Mouse (Mus musculus): Measurements from ENCODE around the gene Rsc1a1. TPM values are rescaled to one million over a fixed set of nuclear protein-coding genes. Genes with fewer than 3 reads are reported as not detected.

Rsc1a1 gene
- polyA plus RNA-seq, 1 experiment from 2014 or later = 1.4 TPM

DNA sequence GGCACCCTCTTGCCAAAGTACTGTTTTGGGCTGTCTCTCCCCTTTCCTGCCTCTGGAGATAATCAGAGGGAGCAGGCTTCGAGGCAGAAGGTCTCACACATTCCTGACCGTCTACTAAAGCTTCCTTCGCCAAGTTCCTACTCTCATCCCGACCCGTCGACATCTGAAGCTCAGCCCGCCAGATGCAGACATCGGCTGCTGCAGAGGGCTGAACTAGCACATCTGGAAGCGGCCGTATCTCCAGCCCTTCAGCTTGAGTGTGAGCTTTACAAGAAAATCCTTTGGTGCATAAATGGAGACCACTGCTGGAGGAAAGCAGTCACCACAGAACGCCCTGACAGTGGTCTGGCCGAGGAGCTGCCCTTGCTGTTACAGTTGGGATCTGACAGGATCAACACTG, 4.5 kb downstream of the Rsc1a1 start:
- Histone ChIP-seq H3K36me3 (ENCODE audit: control insufficient read depth, insufficient read depth) (peaks cover 18% of the 10 kb centered on the region), H3K9me3 (ENCODE audit: control insufficient read depth, low read length) (no peaks in the 10 kb centered on the region), H3K4me3 (replicated peaks; ENCODE audit: low read length) (no peak overlapping the region), H3K27ac (ENCODE audit: low read length) (no peak overlapping the region), H3K9ac (replicated peaks; ENCODE audit: low read depth, low read length) (no peak overlapping the region), H3K4me2 (ENCODE audit: low read length) (no peak overlapping the region), H3K27me3 (replicated peaks; ENCODE audit: control insufficient read depth, insufficient read depth, low read length) (no peaks in the 10 kb centered on the region), H3K4me1 (replicated peaks; ENCODE audit: control insufficient read depth, insufficient read depth, low read length) (no peaks in the 10 kb centered on the region)
- WGBS = 82% methylated on average over 12 of the region's 12 CpGs
- ATAC-seq = no peak

GRCm38 (mm10) chr4:141679016-141679415, 6.4 kb downstream of the Rsc1a1 start:
- no peaks in the 10 kb centered on the region for H3K9me3 ChIP-seq (ENCODE audit: control insufficient read depth, low read length)
- 0 out of 2 replicates have a peak, but pooled peaks cover 4% of the 10 kb centered on the region for H3K36me3 ChIP-seq (ENCODE audit: control insufficient read depth, insufficient read depth)
- H3K4me2 ChIP-seq (ENCODE audit: low read length) = no peak overlapping the region
- ATAC-seq = no peak
- no peaks in the 10 kb centered on the region for H3K4me1 ChIP-seq (replicated peaks; ENCODE audit: control insufficient read depth, insufficient read depth, low read length)
- 93% methylated on average over 2 of the region's 2 CpGs for WGBS
- no peak overlapping the region for H3K9ac ChIP-seq (replicated peaks; ENCODE audit: low read depth, low read length)
- no peak overlapping the region for H3K27ac ChIP-seq (ENCODE audit: low read length)
- H3K27me3 ChIP-seq (replicated peaks; ENCODE audit: control insufficient read depth, insufficient read depth, low read length) = no peaks in the 10 kb centered on the region
- H3K4me3 ChIP-seq (replicated peaks; ENCODE audit: low read length) = no peak overlapping the region

DNA sequence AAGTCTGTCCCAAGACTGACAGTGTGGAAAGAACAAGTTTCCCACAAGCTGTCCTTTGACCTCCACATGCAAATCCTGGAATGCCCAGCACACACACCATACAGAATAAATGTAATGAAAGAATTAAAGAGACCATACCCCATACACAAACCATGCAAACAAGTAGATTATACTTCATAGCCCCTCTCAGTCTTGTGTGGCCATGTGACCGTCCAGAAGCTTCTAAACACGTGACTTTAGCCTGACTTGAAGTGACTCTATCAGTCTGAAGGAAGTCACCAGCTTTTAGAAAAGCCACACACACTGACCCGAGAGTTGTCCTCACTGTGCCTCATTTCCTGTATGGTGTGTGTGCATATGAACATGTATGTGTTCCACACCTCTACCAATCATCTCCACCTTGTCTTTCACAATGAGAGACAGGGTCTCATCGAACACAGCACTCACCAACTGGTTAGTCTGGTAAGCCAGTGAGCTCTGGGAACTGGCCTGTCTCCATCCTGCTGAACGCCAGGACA, 8.9 kb downstream of the Rsc1a1 start:
- Histone ChIP-seq H3K9ac (replicated peaks; ENCODE audit: low read depth, low read length) (no peak overlapping the region), H3K9me3 (ENCODE audit: control insufficient read depth, low read length) (no peaks in the 10 kb centered on the region), H3K4me3 (replicated peaks; ENCODE audit: low read length) (no peak overlapping the region), H3K27ac (ENCODE audit: low read length) (no peak overlapping the region), H3K36me3 (ENCODE audit: control insufficient read depth, insufficient read depth) (no peaks in the 10 kb centered on the region), H3K4me1 (replicated peaks; ENCODE audit: control insufficient read depth, insufficient read depth, low read length) (no peaks in the 10 kb centered on the region), H3K4me2 (ENCODE audit: low read length) (no peak overlapping the region), H3K27me3 (replicated peaks; ENCODE audit: control insufficient read depth, insufficient read depth, low read length) (no peaks in the 10 kb centered on the region)
- 84% methylated on average over 5 of the region's 5 CpGs for WGBS
- ATAC-seq = no peak

- Histone ChIP-seq H3K36me3 (ENCODE audit: control insufficient read depth, insufficient read depth) (no peaks in the 10 kb centered on the region), H3K4me3 (replicated peaks; ENCODE audit: low read length) (no peak overlapping the region), H3K27me3 (replicated peaks; ENCODE audit: control insufficient read depth, insufficient read depth, low read length) (no peaks in the 10 kb centered on the region), H3K9ac (replicated peaks; ENCODE audit: low read depth, low read length) (no peak overlapping the region), H3K9me3 (ENCODE audit: control insufficient read depth, low read length) (no peaks in the 10 kb centered on the region), H3K4me1 (replicated peaks; ENCODE audit: control insufficient read depth, insufficient read depth, low read length) (no peaks in the 10 kb centered on the region; the same call in 1 of the 2 replicates), H3K4me2 (ENCODE audit: low read length) (no peak overlapping the region), H3K27ac (ENCODE audit: low read length) (no peak overlapping the region)
- WGBS = 84% methylated on average over 13 of the region's 13 CpGs
- ATAC-seq = no peak
These were observed 13.1 kb downstream of the Rsc1a1 start for GRCm38 (mm10) chr4:141672325-141672724.

GRCm38 (mm10) chr4:141671389-141671788, 14.0 kb downstream of the Rsc1a1 start:
- WGBS = 74% methylated on average over 4 of the region's 4 CpGs
- no peaks in the 10 kb centered on the region for H3K27me3 ChIP-seq (replicated peaks; ENCODE audit: control insufficient read depth, insufficient read depth, low read length)
- no peak overlapping the region for H3K9ac ChIP-seq (replicated peaks; ENCODE audit: low read depth, low read length)
- H3K4me1 ChIP-seq (replicated peaks; ENCODE audit: control insufficient read depth, insufficient read depth, low read length) = no peaks in the 10 kb centered on the region; the same call in 1 of the 2 replicates
- H3K4me3 ChIP-seq (replicated peaks; ENCODE audit: low read length) = no peak overlapping the region
- H3K9me3 ChIP-seq (ENCODE audit: control insufficient read depth, low read length) = no peaks in the 10 kb centered on the region
- ATAC-seq = no peak
- no peak overlapping the region for H3K27ac ChIP-seq (ENCODE audit: low read length)
- H3K36me3 ChIP-seq (ENCODE audit: control insufficient read depth, insufficient read depth) = no peaks in the 10 kb centered on the region
- H3K4me2 ChIP-seq (ENCODE audit: low read length) = no peak overlapping the region

GRCm38 (mm10) chr4:141669898-141670712, 15.3 kb downstream of the Rsc1a1 start:
- H3K36me3 ChIP-seq (ENCODE audit: control insufficient read depth, insufficient read depth) = no peaks in the 10 kb centered on the region
- no peaks in the 10 kb centered on the region for H3K9me3 ChIP-seq (ENCODE audit: control insufficient read depth, low read length)
- no peak overlapping the region for H3K4me2 ChIP-seq (ENCODE audit: low read length)
- H3K4me3 ChIP-seq (replicated peaks; ENCODE audit: low read length) = no peak overlapping the region
- no peak overlapping the region for H3K27ac ChIP-seq (ENCODE audit: low read length)
- H3K9ac ChIP-seq (replicated peaks; ENCODE audit: low read depth, low read length) = no peak overlapping the region
- no peak for ATAC-seq
- WGBS = 89% methylated on average over 18 of the region's 18 CpGs
- H3K4me1 ChIP-seq (replicated peaks; ENCODE audit: control insufficient read depth, insufficient read depth, low read length) = no peaks in the 10 kb centered on the region; the same call in 1 of the 2 replicates
- H3K27me3 ChIP-seq (replicated peaks; ENCODE audit: control insufficient read depth, insufficient read depth, low read length) = no peaks in the 10 kb centered on the region

- peak within 1 kb of the TSS; percentile 98 for H3K9ac ChIP-seq (replicated peaks; ENCODE audit: low read depth, low read length)
- H3K36me3 ChIP-seq (ENCODE audit: control insufficient read depth, insufficient read depth) = peaks cover under 1% of the 10 kb centered on the region; the same call in 1 of the 2 replicates
- no peak; the same call in 1 of the 2 replicates for ATAC-seq
These were observed 20.6 kb downstream of the Rsc1a1 start, which contains the start of gene Plekhm2 for GRCm38 (mm10) chr4:141664799-141665198. Plekhm2 (minus strand) TSS chr4:141664899.

DNA sequence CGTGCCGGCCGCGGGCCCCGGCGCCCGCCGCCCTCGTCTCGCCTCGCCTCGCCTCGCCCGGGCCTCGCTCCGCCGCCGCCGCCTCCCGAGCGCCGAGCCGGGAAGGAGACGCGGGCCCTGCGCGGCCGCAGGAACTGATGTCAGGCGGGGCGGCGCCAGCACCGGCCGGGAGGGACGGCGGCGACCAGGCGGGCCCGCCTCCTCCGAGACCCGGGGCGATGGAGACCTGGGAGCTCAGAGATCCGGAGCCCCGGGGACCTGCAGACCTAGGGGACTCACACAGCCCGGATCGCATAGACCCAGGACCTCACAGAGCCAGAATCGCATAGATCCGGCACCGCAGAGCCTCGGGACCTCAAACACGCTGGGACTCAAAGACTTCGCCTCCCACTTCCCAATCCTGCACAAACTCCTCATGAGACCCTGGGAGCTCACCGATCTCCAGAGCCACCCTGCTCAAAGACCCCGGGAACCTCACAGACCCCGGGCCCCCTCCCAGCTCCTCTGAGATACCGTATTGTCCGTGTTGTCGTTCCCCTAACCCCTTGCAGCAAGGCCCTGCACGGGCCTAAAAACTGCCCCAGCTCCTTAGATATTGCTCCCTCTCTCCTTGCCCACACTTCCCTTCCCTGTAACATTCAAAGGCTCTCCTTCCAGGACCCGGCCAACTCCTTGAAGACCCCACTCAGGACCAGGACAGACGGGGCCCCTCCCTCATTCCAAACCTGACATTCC, 21.2 kb downstream of the Rsc1a1 start:
- Histone ChIP-seq H3K4me2 (ENCODE audit: low read length) (peak overlapping the region; percentile 90), H3K27me3 (replicated peaks; ENCODE audit: control insufficient read depth, insufficient read depth, low read length) (no peaks in the 10 kb centered on the region), H3K9me3 (ENCODE audit: control insufficient read depth, low read length) (no peaks in the 10 kb centered on the region), H3K4me3 (replicated peaks; ENCODE audit: low read length) (peak overlapping the region; percentile 86), H3K9ac (replicated peaks; ENCODE audit: low read depth, low read length) (peak overlapping the region; percentile 98), H3K27ac (ENCODE audit: low read length) (peak overlapping the region; percentile 74), H3K36me3 (ENCODE audit: control insufficient read depth, insufficient read depth) (peaks cover 3% of the 10 kb centered on the region; the same call in 1 of the 2 replicates), H3K4me1 (replicated peaks; ENCODE audit: control insufficient read depth, insufficient read depth, low read length) (peaks cover 13% of the 10 kb centered on the region)
- 1% methylated on average over 36 of the region's 60 CpGs for WGBS
- ATAC-seq = peak; percentile 90

More at GRCm38 (mm10) chr4:141664799-141665198, 20.6 kb downstream of the Rsc1a1 start, which contains the start of gene Plekhm2:
- no peaks in the 10 kb centered on the region for H3K27me3 ChIP-seq (replicated peaks; ENCODE audit: control insufficient read depth, insufficient read depth, low read length)
- WGBS = 67% methylated on average over 8 of the region's 8 CpGs
- peaks cover 13% of the 10 kb centered on the region for H3K4me1 ChIP-seq (replicated peaks; ENCODE audit: control insufficient read depth, insufficient read depth, low read length)
- peak within 1 kb of the TSS; percentile 90 for H3K4me2 ChIP-seq (ENCODE audit: low read length)
- H3K27ac ChIP-seq (ENCODE audit: low read length) = peak within 1 kb of the TSS; percentile 74
- peak within 1 kb of the TSS; percentile 86 for H3K4me3 ChIP-seq (replicated peaks; ENCODE audit: low read length)
- H3K9me3 ChIP-seq (ENCODE audit: control insufficient read depth, low read length) = no peaks in the 10 kb centered on the region
